Comparison of ENCODE assay signal across 8 mouse cellular contexts in the genomic region with DNA sequence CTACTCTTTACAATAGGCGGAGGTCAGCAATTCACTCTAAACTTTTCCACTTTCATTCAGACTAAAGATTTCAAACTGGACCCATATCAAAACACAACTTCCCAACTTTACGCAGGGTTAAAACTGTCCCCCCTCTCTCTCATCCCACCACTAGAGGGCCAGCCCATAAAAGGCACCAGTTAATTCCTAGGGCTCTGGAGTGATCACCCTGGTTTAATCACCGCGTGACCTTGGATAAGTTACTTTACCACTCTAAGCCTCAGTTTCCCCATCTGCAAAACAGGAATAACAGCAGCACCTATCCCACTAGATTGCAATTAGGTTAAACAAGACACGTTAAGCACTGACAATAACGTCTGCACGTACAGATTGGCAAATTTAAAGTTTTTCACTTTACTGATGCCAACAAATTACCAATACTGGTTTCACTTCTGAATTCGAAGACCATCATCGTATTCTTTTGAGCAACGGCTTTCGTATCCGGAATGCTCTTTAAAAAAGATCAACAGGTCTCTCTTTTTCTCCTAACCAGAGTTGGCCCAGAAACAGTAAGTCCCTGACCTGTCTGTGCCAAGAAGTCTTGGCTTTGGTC. TPM values are rescaled to one million over a fixed set of nuclear protein-coding genes. Genes with fewer than 3 reads are reported as not detected.
DNase-seq lines count a peak whose midpoint lies in the region; ATAC-seq and TF ChIP-seq lines count a peak whose summit lies in the region.

No protein-coding gene starts in this region.

- peak; percentile 27 to 61 for DNase-seq in left cerebral cortex, postnatal 10 days (ENCODE audit: extremely low spot score in 1 of 2, low spot score in 2 of 2)
- no peak for DNase-seq in left cerebral cortex, adult 8-10 months (ENCODE audit: low spot score in 2 of 2)
- peak; percentile 64 for DNase-seq in c-Kit-negative CD71-positive TER-119-positive erythroid progenitor cells, embryonic 14.5 days (ENCODE audit: low read depth, low spot score)
- DNase-seq in forebrain, embryonic 10.5 days (ENCODE audit: extremely low spot score, low spot score): peak; percentile 35
- peak in 1 of 2 experiments; percentile 58 for DNase-seq in layer of hippocampus, adult 2 months (ENCODE audit: low spot score in 2 of 2)
- peak; percentile 41 to 67 for DNase-seq in lung, postnatal 4 days
- DNase-seq in right cerebral cortex, postnatal 4 days: peak; percentile 20

- peaks cover 27% of the 10 kb centered on the region for H3K4me1 ChIP-seq in forebrain, embryonic 10.5 days

- TF ChIP-seq CTCF in layer of hippocampus, adult 2 months (conservative IDR thresholded peaks at IDR 0.05): peak; percentile 89

- 11% methylated on average over 12 of the region's 12 CpGs for WGBS in forebrain, embryonic 10.5 days

- peak overlapping the region; percentile 94 for H3K27ac ChIP-seq in forebrain, embryonic 10.5 days
- H3K27ac ChIP-seq in layer of hippocampus, adult 2 months: peak overlapping the region; percentile 97

- peak; percentile 54 to 68; a peak in 3 of 4 replicates for ATAC-seq in hematopoietic stem cell, adult 5-6 weeks (replicated peaks in 1 of 2; ENCODE audit: insufficient read depth in 1 of 2, low FRiP score in 2 of 2, low TSS enrichment in 1 of 2, low read depth in 1 of 2, poor library complexity in 2 of 2, severe bottlenecking in 2 of 2)

- peaks cover 44% of the 10 kb centered on the region for H3K36me3 ChIP-seq in forebrain, embryonic 10.5 days (replicated peaks)

- no peaks in the 10 kb centered on the region for H3K9me3 ChIP-seq in forebrain, embryonic 10.5 days

- no peaks in the 10 kb centered on the region for H3K27me3 ChIP-seq in forebrain, embryonic 10.5 days (ENCODE audit: poor library complexity, severe bottlenecking)

- peak overlapping the region; percentile 98 for H3K4me3 ChIP-seq in forebrain, embryonic 10.5 days
- peak overlapping the region; percentile 92 for H3K4me3 ChIP-seq in layer of hippocampus, adult 2 months

- intact Hi-C loops in left cerebral cortex, postnatal 10 days (cut with DNase I): no loop called here

RNA-seq across cellular contexts. Expression of a gene that starts 1.0 kb away (rescaled TPM):
- total RNA-seq in left cerebral cortex, postnatal 10 days (2021): 10 to 100 TPM; 91.3 to 91.4 TPM
- 10 to 100 TPM; 86.1 to 96.3 (median 94.1) TPM for total RNA-seq in left cerebral cortex, adult 8-10 months (2022)
- 14.0 and 15.1 TPM in 2 replicates for polyA plus RNA-seq in forebrain, embryonic 10.5 days (2016; fragmentation: Nextera tagmentation; extraction: Ambion mirVana)
- total RNA-seq in hematopoietic stem cell, adult 5-6 weeks (2017): 16.0 and 22.8 TPM in 2 replicates
- 10 to 100 TPM; 88.7 to 97.9 TPM for total RNA-seq in layer of hippocampus, adult 2 months (2021)

RNA-seq across cellular contexts. Expression of a gene that starts 25.1 kb away (rescaled TPM):
- total RNA-seq in left cerebral cortex, postnatal 10 days (2021): 10 to 100 TPM; 13.3 to 16.3 TPM
- 10 to 100 TPM; 11.5 to 13.4 (median 12.7) TPM for total RNA-seq in left cerebral cortex, adult 8-10 months (2022)
- 15.7 and 20.0 TPM in 2 replicates for polyA plus RNA-seq in forebrain, embryonic 10.5 days (2016; fragmentation: Nextera tagmentation; extraction: Ambion mirVana)
- 6.4 and 8.0 TPM in 2 replicates for total RNA-seq in hematopoietic stem cell, adult 5-6 weeks (2017)
- 10 to 100 TPM; 14.6 TPM for total RNA-seq in layer of hippocampus, adult 2 months (2021)

RNA-seq across cellular contexts. Expression of a gene that starts 30.7 kb away (rescaled TPM):
- 10 to 100 TPM; 33.7 to 39.4 TPM for total RNA-seq in left cerebral cortex, postnatal 10 days (2021)
- total RNA-seq in left cerebral cortex, adult 8-10 months (2022): 10 to 100 TPM; 31.6 to 42.4 (median 37.2) TPM
- polyA plus RNA-seq in forebrain, embryonic 10.5 days (2016; fragmentation: Nextera tagmentation; extraction: Ambion mirVana): 114 and 118 TPM in 2 replicates
- 106 and 169 TPM in 2 replicates for total RNA-seq in hematopoietic stem cell, adult 5-6 weeks (2017)
- total RNA-seq in layer of hippocampus, adult 2 months (2021): 10 to 100 TPM; 49.7 to 51.3 TPM

RNA-seq across cellular contexts. Expression of a gene that starts 47.8 kb away (rescaled TPM):
- total RNA-seq in left cerebral cortex, postnatal 10 days (2021): 100 to 1,000 TPM; 123 to 130 TPM
- total RNA-seq in left cerebral cortex, adult 8-10 months (2022): 10 to 100 TPM; 46.9 to 51.5 (median 49.4) TPM
- 43.9 and 47.1 TPM in 2 replicates for polyA plus RNA-seq in forebrain, embryonic 10.5 days (2016; fragmentation: Nextera tagmentation; extraction: Ambion mirVana)
- 57.7 and 75.9 TPM in 2 replicates for total RNA-seq in hematopoietic stem cell, adult 5-6 weeks (2017)
- 10 to 100 TPM; 70.2 to 81.0 TPM for total RNA-seq in layer of hippocampus, adult 2 months (2021)

RNA-seq across cellular contexts. Expression of a gene that starts 52.7 kb away (rescaled TPM):
- total RNA-seq in left cerebral cortex, postnatal 10 days (2021): 10 to 100 TPM; 29.3 to 31.5 TPM
- 10 to 100 TPM; 25.7 to 38.1 (median 32.2) TPM for total RNA-seq in left cerebral cortex, adult 8-10 months (2022)
- 30.4 and 34.8 TPM in 2 replicates for polyA plus RNA-seq in forebrain, embryonic 10.5 days (2016; fragmentation: Nextera tagmentation; extraction: Ambion mirVana)
- total RNA-seq in hematopoietic stem cell, adult 5-6 weeks (2017): 11.4 and 25.6 TPM in 2 replicates
- 10 to 100 TPM; 31.5 to 34.3 TPM for total RNA-seq in layer of hippocampus, adult 2 months (2021)

Comparison
In these comparisons a context has a peak if more than half of its experiments do, and no peak if none do; other contexts are left out.
1. DNase-seq: peak in left cerebral cortex, postnatal 10 days (2 of 2), c-Kit-negative CD71-positive TER-119-positive erythroid progenitor cells, embryonic 14.5 days (single experiment), forebrain, embryonic 10.5 days (single experiment), lung, postnatal 4 days (2 of 2) and right cerebral cortex, postnatal 4 days (single experiment); none in left cerebral cortex, adult 8-10 months (0 of 2).